Mouse (Mus musculus): ENCODE results near the gene Teddm1b.

Gene Teddm1b

DNA sequence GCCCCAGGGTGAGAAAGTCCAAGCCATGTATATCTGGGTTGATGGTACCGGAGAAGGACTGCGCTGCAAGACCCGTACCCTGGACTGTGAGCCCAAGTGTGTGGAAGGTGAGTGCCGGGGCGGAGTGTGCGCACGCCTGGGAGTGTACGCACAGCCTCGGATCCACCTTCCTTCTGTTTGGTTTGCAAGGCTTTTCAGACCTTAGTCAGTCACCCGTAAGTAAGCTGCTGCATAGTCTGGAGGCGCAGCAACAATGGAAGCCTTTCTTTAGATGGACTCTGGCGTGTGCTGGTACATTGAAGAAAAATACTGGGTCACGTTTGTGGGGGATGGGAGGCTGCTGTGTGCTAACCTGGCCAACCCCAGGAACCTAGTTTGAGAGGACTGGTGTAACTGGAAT, 28.9 kb downstream of the Teddm1b start:
- no peak for DNase-seq

DNA sequence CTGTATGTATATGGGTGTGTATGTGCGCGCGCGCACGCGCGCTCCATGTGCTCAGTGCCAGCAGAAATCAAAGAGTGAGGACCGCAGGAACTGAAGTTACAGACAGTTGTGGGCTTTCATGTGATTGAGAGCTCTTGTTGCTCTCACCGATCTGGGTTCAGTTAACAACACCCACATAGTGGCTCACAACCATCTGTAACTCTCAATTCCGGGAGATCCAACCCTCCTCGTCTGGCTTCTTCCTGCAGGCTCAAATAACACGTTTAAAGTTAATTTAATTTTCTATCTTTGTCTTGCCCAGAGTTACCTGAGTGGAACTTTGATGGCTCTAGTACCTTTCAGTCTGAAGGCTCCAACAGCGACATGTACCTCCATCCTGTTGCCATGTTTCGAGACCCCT, 30.1 kb downstream of the Teddm1b start:
- no peak for DNase-seq

DNA sequence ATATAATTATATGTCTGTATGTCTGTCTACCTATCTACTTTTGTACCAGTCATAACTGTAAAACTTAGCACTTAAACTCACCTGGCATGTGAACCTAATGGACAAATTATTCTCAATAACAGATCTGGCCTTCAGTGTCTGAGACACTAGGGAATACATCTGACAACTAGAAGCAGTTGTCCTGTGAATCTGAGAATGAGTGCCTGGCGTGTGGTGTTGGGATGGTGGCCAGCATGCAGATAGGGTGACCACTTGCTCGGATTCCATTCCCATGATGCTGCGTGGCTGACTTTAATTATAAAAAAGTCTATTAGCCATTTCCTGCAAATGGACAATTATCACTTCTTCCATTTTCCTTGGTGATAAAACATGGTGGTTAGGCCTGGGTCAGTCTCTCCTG, 31.7 kb downstream of the Teddm1b start:
- no peak for DNase-seq

DNA sequence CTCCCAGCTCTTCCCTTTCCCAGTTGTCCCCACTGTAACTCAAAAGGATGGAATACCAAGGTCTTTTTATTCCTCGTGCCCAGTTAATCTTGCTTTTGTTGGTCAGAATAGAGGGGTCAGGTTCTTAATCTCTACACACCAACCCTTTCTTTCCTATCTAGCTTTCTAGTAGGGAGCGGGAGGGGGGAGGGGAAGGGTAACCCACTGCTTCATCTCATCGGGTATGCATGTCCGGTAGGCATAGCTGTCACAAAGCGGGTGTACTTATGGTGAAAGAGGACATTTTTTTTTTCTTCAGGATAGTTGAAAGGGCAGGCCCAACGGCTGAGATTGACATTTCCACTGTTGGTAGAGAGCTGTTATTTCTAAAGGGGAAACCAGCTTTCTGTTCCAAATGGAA, 34.1 kb downstream of the Teddm1b start:
- no peak for DNase-seq

DNA sequence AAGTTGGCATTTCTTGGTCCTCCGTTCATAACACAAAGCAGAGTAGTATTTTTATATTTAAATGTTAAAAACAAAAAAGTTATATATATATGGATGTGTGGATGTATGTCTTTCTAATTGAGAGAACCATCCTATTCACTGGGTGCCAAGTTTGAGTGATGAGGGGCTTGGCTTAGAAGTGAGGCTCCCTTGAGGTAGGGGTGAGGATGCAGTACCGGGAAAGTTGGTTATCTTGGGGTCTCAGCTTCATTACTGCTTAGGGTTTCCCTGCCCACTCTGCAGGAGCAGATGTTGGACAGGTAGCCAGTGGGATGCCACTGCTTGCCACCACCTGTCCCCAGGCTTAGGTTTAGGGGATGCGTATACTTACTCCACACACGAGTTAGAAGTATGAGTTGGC, 34.6 kb downstream of the Teddm1b start:
- no peak for DNase-seq

DNA sequence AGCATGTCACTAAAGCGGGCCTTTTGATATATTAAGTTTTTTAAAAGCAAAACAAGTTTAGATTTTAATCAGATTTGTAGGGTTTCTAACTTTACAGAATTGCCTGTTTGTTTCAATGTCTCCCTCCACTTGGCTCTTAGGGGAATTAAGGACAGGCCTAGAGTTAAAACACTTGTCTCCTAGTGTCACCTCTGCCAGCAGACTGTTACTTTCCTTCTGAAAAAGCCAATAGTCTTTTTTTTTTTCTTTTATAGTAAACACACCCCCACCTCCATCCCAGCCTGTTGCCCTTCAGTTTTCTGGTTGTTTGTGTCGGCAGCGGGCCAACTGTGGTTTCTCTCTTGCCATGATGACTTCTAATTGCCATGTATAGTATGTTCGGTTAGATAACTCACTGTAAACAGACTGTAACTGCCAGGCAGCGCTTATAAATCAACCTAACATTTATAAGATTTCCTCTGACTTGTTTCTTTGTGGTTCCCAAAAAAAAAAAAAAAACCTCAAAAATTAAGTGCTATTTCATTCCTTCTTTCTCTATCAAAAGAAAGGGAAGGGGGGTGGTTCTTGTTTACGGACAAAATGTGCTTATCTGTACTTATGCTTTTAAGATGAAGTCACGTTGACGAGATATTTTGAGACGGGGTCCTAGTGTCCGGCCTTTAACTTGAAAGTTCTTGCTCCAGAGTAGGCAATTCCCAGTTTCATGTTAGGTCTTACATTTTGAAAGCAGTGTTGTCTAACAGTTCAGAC, 35.2 kb downstream of the Teddm1b start:
- no peak for DNase-seq

DNA sequence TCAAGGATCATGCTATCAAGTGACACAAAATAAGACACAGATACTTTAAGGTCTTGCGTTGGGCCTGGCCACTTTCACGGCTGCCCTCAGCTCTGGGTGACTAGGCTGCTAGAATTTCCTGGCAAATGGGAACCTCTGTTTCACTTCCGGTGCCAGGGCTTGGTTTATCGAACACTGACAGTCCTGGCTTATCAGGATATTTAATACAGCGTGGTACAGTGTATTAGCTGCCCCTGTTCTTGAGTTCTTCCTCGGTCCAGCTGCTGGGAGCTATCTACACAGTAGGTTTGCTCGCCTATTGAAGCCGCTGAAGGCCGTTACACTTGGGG, 35.8 kb downstream of the Teddm1b start:
- no peak for DNase-seq

DNA sequence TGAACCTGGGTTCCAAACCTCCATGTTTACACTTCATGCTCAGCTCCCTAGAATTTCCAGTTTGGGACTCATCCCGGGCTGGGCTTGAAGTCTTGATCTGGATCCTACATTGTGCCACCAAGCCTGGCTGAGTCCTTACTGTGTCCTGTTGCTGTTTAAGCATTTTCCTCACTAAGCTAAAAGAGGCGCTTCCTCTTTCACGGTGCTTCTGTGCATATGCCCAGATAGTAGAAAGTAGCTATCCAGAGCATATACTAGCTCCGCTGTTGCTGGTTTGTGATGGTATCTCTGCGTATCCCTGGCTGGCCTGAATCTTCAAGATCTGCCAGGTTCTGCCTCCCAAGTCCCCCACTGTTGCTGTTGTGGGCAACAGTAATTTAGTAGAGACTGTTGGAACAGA, 36.3 kb downstream of the Teddm1b start:
- no peak for DNase-seq

DNA sequence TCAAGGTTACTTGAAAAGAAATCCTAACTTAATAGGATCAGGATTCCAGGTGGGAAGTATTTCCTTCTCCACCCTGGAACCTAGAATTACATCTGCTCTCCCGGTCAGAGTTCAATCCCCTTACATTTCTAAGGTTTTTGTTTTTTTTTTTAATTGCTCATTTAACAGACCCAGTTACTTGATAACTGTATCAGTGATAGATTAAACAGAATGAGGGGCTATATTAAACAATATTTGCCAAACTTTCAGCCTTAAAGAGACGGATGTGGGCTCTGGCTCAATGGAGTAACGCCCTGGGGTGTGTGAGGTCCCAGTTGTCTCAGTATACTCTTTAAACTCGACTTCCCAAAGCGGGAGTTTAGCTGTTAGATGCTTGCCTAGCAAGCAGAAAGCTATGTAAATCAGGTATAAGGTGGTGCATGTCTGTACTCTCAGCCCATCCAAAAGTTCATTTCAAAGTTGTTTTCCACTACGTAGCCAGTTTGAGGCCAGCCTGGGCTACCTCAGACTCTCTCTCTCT, 37.2 kb downstream of the Teddm1b start:
- DNase-seq = no peak

DNA sequence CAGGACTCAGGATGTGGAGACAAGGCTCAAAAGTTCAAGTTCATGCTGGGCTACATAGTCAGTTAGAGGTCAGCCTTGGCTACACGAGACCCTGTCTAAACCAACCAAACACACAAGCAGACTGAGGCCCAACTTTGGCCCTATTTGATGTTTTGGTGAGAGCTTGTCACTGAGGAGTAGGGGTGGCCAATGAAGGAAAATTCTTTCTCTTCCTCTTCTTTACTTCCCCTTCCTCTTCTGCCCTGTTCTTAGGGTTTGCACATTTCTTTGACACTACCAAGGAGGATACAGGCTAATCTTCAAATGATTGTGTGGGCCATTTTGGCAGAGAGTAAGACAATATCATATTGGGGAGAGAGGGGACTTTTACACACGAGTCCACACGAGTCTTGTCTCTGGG, 39.7 kb downstream of the Teddm1b start:
- DNase-seq = no peak

DNA sequence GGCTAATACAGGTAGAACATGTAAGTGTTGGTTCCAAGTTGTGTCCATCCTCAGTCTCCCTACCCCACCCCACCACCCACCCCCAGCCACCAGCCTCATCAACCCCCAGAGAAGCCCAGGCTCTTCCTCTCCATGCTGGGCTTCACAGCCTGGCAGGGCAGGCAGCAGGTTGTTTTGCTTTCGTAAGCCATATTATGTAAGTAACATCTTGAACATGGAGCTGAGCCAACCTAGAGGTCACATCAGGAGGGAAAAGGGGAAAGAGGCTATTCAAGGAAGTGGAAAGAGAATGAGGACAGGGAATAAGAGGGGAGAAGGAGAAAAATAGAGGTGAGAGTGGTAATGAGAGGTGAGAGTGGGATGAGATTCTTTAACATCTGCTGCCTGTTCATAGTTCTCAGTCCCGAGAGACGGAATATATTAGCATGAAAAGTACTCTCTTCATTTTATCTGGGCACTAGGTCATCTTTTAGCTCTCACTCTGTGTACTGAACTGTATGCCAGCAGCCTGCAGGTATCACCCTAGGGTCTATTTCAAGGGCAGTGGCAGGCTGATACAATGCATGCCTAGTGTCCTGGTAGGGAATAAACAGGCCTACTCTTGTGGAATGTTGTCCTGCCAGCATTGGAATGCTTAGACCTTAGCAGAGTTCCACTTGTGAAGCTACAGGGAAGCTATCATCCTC, 44.5 kb downstream of the Teddm1b start:
- DNase-seq = no peak

DNA sequence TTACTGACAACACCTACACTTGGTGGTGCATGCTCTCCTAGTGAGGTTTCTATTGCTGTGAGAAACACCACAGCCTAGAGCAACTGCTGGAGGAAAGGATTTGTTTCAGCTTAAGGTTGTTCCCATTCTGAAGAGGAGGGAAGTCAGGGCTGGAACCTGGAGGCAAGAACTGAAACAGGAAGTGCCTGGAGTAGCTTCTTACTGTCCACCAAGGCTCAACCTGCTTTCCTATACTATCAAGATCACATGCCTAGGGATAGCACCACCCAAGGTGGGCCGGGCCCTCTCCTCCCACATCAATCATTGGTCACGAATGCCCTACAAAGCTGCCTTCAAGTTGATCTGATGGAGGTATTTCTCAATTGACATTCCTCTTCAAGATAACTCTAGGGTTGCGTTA, 47.5 kb downstream of the Teddm1b start:
- DNase-seq = no peak

DNA sequence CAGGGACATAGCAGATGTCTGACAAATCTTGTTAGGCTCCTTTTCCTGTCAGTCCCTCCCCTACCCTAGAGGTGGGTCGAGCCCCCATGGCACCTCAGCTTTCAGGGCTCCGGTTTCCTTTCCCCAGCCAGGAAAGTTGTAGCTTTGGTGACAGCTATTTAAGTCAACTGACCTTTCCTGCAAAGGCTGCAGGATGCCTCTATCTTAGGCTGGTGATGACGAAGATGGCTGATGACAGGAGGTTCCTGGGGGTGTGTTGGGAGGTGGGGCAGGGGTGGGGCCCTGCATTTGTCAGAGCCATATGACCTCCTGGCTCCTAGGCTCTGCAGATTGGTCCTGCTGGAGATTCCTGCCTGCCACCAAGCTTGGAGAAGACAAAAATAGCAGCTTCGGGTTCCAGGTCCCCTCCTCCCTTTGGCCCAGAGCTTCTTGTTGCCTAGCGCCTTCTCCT, 48.5 kb downstream of the Teddm1b start:
- peak in 1 of 2 experiments; percentile 26 for DNase-seq

DNA sequence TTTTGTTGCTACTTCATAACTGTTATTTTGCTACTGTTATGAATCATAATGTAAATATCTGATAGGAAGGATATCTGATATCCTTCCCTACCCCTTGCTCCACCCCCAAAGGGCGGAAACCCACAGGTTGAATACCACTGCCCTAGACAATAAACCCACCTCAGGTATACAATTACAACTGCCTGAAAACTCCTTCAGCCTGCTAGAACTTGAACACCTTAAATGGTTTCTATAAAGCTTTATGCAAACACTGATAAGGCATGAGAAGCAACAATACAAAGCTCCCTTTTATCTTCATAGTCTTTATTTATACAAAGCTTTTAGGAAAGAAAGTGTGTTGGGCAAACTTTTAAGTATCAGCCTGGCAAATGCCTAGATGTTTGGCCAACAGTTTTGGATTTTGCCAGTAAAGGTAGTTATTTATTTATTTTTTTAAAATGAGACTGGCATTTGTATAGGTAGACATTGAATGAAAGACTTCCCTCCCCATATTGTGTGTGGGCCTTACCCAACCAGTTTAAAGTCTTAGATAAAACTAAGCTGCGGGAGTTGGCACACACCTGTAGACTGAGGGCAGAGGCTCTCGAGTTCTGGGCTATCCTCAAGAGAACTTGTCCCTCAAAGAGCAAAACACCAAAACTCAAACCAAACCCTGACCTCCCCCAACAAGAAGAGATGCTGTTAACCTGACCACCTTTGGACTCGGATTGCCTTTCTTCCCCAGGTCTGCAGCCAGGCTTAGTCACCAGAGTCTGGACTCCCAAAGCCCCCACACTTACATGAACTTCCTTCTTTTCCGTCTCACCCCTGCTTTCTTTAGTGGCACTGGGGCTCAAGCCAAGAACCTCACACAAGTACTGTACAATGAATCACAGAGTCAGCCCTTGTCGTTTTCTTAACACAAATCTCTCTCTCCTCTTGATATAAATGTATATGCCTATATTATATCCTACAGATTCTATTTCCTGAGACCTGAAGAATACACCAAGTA, 50.5 kb downstream of the Teddm1b start:
- no peak for DNase-seq
